6 mouse cellular contexts compared by ENCODE assay signal in genomic region chr13:99122539-99122938, GRCm38 (mm10).
DNase-seq lines count a peak whose midpoint lies in the region; ATAC-seq and TF ChIP-seq lines count a peak whose summit lies in the region.
"Not testable (repeated sequence)": the region's sequence is repeated elsewhere in the genome, so short reads cannot be mapped to it uniquely, and the experiment has no call there.

No protein-coding gene starts in this region.

- 83% methylated on average over 4 of the region's 4 CpGs for WGBS in intestine, postnatal 0 days
- WGBS in liver, embryonic 14.5 days (ENCODE audit: insufficient replicate concordance), result 70% methylated on average over 3 of the region's 4 CpGs
- WGBS in midbrain, embryonic 11.5 days, result 90% methylated on average over 4 of the region's 4 CpGs

- not testable (repeated sequence) for H3K4me1 ChIP-seq in intestine, postnatal 0 days (replicated peaks; ENCODE audit: control insufficient read depth, insufficient read depth, low read length); midbrain, embryonic 11.5 days (ENCODE audit: control insufficient read depth, insufficient read depth, low read length)
- H3K4me1 ChIP-seq in liver, embryonic 14.5 days (replicated peaks; ENCODE audit: control insufficient read depth in 2 of 2, insufficient read depth in 2 of 2, low read length in 1 of 2), result peaks cover 7 to 14% of the 10 kb centered on the region in 2 experiments

- not testable (repeated sequence) for H3K27ac ChIP-seq in gastrocnemius, adult 2 months; intestine, postnatal 0 days (ENCODE audit: low read depth, low read length); liver, embryonic 14.5 days; midbrain, embryonic 11.5 days (ENCODE audit: low read depth, low read length)

- peak; percentile 63 for DNase-seq in 416B (ENCODE audit: low read depth)
- peak; percentile 21 for DNase-seq in ES-CJ7 (ENCODE audit: low read depth, low spot score)
- not testable (repeated sequence) for DNase-seq in gastrocnemius, adult 2 months; liver, embryonic 14.5 days (ENCODE audit: low read depth in 3 of 3, low spot score in 3 of 3)
- DNase-seq in midbrain, embryonic 11.5 days (ENCODE audit: low spot score, missing footprints), result peak; percentile 14

- not testable (repeated sequence) for H3K27me3 ChIP-seq in intestine, postnatal 0 days (replicated peaks; ENCODE audit: control insufficient read depth, insufficient read depth, low read length); liver, embryonic 14.5 days (ENCODE audit: control insufficient read depth, insufficient read depth, low read length); midbrain, embryonic 11.5 days (ENCODE audit: control insufficient read depth, insufficient read depth, low read length)

- H3K4me2 ChIP-seq in intestine, postnatal 0 days (replicated peaks; ENCODE audit: low read depth); liver, embryonic 14.5 days (ENCODE audit: low read depth); midbrain, embryonic 11.5 days: not testable (repeated sequence)

- TF ChIP-seq CTCF in gastrocnemius, adult 2 months (IDR thresholded peaks at IDR 0.05), result 0 out of 2 replicates have a peak, but pooled peaks have one; percentile 4
- TF ChIP-seq CTCF in intestine, postnatal 0 days (IDR thresholded peaks at IDR 0.05; ENCODE audit: low read depth), result peak; percentile 27
- TF ChIP-seq CTCF in liver, embryonic 14.5 days (IDR thresholded peaks at IDR 0.05; ENCODE audit: low read depth), result peak; percentile 18; the same call in 1 of the 2 replicates

- not testable (repeated sequence) for H3K9ac ChIP-seq in intestine, postnatal 0 days (ENCODE audit: low read depth, low read length); liver, embryonic 14.5 days (replicated peaks); midbrain, embryonic 11.5 days (ENCODE audit: low read length)

- intact Hi-C loops in gastrocnemius, adult 2 months (cut with DNase I), result not testable (repeated sequence)

- H3K36me3 ChIP-seq in intestine, postnatal 0 days (ENCODE audit: control insufficient read depth, insufficient read depth); liver, embryonic 14.5 days (replicated peaks; ENCODE audit: control insufficient read depth, insufficient read depth, low read depth); midbrain, embryonic 11.5 days (ENCODE audit: control insufficient read depth, insufficient read depth, low read length): not testable (repeated sequence)

- not testable (repeated sequence) for H3K9me3 ChIP-seq in intestine, postnatal 0 days (ENCODE audit: control insufficient read depth); liver, embryonic 14.5 days (ENCODE audit: control insufficient read depth, low read length); midbrain, embryonic 11.5 days (ENCODE audit: control insufficient read depth, low read length)

- not testable (repeated sequence) for ATAC-seq in intestine, postnatal 0 days; liver, embryonic 14.5 days (ENCODE audit: insufficient read depth); midbrain, embryonic 11.5 days (ENCODE audit: low FRiP score)

- H3K4me3 ChIP-seq in gastrocnemius, adult 2 months; intestine, postnatal 0 days (ENCODE audit: low read depth, low read length); liver, embryonic 14.5 days (ENCODE audit: insufficient read depth in 1 of 2, low read depth in 2 of 2, low read length in 2 of 2); midbrain, embryonic 11.5 days (ENCODE audit: low read depth, low read length): not testable (repeated sequence)

- not testable (repeated sequence) for TF ChIP-seq EP300 in liver, embryonic 14.5 days (IDR thresholded peaks at IDR 0.05; ENCODE audit: low read depth)
